Mouse (Mus musculus) hematopoietic stem cell, adult 5-6 weeks (primary cell): ENCODE results near the gene Amigo1. TPM values are rescaled to one million over a fixed set of nuclear protein-coding genes. Genes with fewer than 3 reads are reported as not detected.

Experiments used
- ATAC-seq, 2 experiments: fragments of 125-278 bp in 1 of 2; replicated peaks in 1 of 2; 2 replicates each; pipeline ENCODE4 v1.8.0; 2016 to 2017; ENCODE audit warnings: inconsistent platforms in 2 of 2, mild to moderate bottlenecking in 2 of 2, moderate number of reproducible peaks in 2 of 2, low read depth in 1 of 2, moderate TSS enrichment in 1 of 2; ENCODE audit not compliant: low FRiP score in 2 of 2, poor library complexity in 2 of 2, severe bottlenecking in 2 of 2, insufficient read depth in 1 of 2, low TSS enrichment in 1 of 2
- total RNA-seq: library from RNA; stranded (forward); fragments of 172-1452, 232-1000 nt; gene quantifications from 2 replicates; pipeline ENCODE4 v1.2.3, GENCODE M21; 2017

Gene Amigo1
- total RNA-seq, 1 experiment from 2014 or later, result 3.2 TPM

GRCm38 (mm10) chr3:108174672-108175531 lies 11.2 kb upstream of the Amigo1 start:
- no peak for ATAC-seq

DNA sequence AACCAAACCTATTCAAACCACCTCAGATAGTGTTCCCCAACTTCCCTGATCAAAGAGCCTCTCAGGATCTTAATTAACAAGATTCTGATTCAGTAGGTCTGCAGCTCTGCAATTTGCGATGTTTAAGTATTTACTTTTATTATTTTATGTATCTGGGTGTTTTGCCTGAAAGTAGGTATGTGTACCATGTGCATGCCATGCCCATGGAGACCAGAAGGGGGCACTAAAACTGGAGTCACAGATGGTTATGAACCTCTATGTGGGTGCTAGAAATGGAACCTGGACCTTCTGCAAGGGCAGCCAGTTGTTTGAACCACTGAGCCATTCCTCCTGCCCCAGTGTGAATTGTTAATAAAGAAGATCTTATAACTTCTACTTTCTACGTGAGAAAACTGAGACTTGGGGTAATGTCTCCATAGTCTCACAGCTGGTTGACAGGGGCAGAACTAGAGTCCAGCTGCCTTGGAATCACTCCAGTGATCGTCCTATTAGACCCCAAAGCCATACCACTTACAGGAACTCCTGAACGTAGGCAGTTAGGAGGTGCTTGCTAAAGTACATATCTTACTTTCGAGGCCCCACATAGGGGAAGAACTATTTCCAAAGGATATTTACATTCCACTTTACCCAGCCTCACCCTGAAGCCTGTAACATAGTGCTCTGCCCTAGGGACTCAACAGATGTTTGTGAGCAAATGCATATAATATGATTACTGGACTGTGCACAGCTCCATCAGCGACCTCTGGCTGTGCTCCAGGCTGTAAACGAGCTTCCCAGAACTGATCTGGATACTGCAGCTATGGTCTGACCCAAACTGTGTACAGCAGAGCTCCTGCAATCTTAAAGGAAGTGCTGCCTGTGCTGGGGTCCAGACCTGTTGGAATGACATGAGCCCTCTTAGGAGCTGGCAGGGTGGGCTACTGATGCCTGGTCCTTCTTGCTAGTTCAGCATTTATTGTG lies 7.1 kb upstream of the Amigo1 start:
- ATAC-seq, result no peak

- ATAC-seq, result no peak
Measured at GRCm38 (mm10) chr3:108180514-108180913, 5.6 kb upstream of the Amigo1 start.

DNA sequence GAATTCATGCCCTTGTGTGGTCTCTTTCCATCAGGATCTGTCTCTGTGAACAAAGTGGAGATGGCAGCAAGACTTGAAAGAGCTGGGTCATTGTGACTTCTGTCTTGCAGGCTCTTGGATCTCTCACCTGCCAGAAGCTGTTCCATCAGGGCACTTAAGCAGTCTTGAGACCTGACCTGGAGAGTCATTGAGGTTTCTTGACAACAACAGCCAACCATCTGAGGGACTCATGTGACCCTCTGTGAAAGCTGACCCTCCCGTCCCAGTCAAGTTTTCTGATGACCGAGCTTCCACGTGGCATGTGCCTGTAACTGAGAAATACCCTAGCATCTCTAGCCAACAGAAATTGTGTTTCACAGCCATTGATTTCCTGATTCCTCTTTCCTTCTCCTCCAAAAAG lies 1.4 kb upstream of the Amigo1 start:
- no peak for ATAC-seq

DNA sequence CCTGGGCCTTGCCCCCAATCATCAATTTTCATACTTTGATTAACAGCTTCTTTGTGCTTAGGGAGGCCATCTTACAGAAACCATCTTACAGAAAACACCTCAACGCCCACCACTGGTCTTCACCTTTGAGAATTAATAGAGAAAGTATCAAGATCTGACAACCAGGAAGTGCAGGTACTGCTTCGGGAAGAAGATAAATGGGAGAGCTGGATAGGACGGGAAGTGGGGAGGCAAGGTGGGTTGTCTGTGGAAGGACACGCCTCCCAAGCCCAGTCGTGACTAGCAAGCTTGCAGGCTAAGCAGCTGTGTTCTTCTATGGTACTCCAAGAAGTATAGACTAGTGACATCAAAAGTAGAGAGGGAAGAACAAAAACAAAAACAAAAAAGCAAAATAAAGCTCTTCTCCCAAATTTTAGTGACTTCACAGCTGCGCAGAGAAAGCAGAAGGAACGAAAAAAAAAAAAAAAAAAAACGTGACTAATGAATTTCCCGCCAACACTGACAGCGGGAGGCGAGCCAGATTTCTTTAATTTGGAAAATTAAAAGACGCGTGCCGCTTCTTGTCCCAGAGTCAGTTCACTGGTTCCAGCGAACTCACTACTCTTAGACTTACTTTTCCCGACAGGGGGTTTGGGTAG lies 556 bp upstream of the Amigo1 start:
- 0 out of 4 replicates have a peak, but pooled peaks of 1 of the 2 experiments have one; percentile 20 for ATAC-seq

GRCm38 (mm10) chr3:108187111-108187795 lies 1.1 kb downstream of the Amigo1 start:
- peak; percentile 30 to 53; a peak in 3 of 4 replicates for ATAC-seq

GRCm38 (mm10) chr3:108188716-108189490 lies 2.8 kb downstream of the Amigo1 start:
- ATAC-seq, result no peak

- ATAC-seq, result no peak
Measured at GRCm38 (mm10) chr3:108189897-108190296, 3.8 kb downstream of the Amigo1 start.

DNA sequence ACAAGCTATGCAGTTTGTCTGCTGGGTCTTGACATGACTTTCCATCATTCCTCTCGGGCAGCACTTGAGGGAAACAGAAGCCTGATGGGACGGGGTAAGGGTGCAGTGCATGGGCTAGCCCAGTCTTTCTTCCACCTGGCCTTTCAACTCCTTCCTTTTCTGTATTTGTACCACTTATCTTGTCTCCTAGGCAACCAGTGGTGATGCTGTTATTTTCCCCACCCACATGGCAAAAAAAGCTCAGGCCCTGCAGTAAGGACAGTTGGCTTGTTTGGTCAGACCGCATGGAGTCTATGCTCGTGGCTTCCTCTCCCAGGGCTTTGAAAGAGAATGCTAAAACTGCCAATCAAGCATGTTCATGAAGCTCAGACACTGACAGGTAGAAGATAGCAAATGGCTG lies 7.6 kb downstream of the Amigo1 start:
- ATAC-seq, result no peak

DNA sequence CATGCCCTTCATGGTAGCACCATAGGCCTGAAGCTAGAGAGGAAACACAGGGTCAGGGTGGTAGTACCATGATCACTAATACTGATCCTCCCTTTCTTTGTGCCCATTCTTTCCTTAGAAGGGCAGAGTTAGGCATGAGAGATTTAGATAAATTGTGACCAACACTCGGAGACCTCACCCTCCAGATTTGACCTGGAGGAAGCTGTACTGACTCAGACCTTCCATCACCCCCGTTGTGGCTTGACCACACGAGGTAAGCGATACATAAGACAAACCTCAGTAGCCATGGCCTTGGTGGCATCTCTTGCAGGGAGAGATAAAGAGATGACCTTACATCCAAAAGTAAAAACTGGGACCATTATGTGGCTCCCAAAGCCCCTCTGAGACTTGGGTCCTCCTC lies 9.2 kb downstream of the Amigo1 start:
- no peak for ATAC-seq

DNA sequence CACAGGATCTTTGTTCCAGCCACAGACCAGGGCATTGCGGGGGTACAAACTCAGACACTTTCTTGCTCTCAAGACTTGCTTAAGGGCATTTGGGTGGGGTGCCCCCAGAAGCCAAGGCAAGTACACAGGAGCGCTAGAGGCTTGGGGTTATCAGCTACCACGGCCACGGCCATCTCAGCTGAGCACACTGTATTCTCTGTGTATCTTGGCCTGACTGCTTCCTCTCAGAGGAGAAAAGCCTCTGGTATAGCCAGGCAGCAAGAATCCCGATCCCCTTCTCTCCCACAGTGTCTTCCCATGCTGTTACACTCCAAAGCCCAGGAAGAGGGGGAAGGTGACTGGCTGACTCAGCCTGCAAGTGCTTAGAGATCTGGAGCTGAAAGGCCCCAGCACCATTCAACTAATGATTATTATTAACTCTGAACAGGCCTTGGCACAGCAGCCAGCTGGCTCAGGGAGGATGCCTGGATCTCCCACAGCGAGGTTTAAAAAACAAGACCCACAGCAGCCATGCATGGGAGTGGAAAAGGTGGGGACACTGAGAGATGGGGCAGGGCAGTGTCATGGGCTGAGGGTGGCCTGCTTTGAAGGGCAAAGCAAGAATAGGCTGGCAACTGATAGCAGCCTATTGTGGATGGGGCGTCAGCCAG lies 9.9 kb downstream of the Amigo1 start:
- ATAC-seq, result no peak

DNA sequence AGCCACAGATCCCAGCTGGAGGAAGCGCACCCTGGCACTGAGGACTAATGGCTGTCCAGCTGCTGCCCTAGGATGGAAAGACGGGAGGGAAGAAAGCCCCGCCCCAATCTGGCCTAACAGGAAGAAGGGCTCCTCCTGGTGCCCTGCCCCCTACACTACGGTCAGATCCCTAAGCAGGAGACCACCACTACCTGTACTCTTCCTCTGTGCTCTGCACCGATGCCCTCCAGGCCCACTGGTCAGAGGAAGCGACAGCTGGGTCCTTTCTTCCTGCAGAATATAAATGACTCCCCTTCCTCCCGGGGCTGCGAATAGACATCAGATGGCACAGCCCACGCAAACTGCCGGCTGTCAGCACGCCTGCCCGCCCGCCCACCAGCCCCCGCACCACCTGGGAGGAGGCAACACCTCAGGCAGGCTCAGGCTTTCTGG lies 10.9 kb downstream of the Amigo1 start:
- no peak for ATAC-seq

- ATAC-seq, result no peak
Measured at GRCm38 (mm10) chr3:108199231-108199630, 13.1 kb downstream of the Amigo1 start.

- peak; percentile 88 to 91 for ATAC-seq
Measured at GRCm38 (mm10) chr3:108200329-108201323, 14.5 kb downstream of the Amigo1 start, which contains the start of gene Cyb561d1. Gene Cyb561d1 (minus strand): TSS chr3:108201212.

GRCm38 (mm10) chr3:108202506-108202905 lies 16.4 kb downstream of the Amigo1 start:
- no peak for ATAC-seq
